Mouse (Mus musculus) limb, embryonic 15.5 days (tissue): Measurements from ENCODE around the gene Coq10b. TPM values are rescaled to one million over a fixed set of nuclear protein-coding genes. Genes with fewer than 3 reads are reported as not detected.
A peak's percentile ranks its signal among the peaks of the same experiment; 100 is the strongest.
"Not testable (repeated sequence)": the region's sequence is repeated elsewhere in the genome, so short reads cannot be mapped to it uniquely, and the experiment has no call there.

Source experiments
- ATAC-seq: fragments of 200-750 bp; cut with Nextera tagmentation; 2 replicates; pipeline ENCODE4 v1.8.0; 2017; ENCODE audit warnings: low read depth, moderate TSS enrichment; ENCODE audit not compliant: insufficient number of reproducible peaks, low FRiP score, low TSS enrichment
- H3K27ac ChIP-seq: fragments of 300-500 bp; sonication (generic); 2 replicates; pipeline ENCODE4 v1.5.1; 2015; ENCODE audit warnings: moderate library complexity, mild to moderate bottlenecking, inconsistent platforms
- H3K27me3 ChIP-seq: fragments of 300-500 bp; sonication (generic); 2 replicates; pipeline ENCODE4 v1.6.1; 2015; ENCODE audit warnings: inconsistent platforms
- H3K36me3 ChIP-seq: fragments of 300-500 bp; sonication (generic); 2 replicates; pipeline ENCODE4 v1.6.1; 2015; ENCODE audit warnings: inconsistent platforms
- H3K4me1 ChIP-seq: fragments of 300-500 bp; sonication (generic); 2 replicates; pipeline ENCODE4 v1.6.1; 2015; ENCODE audit warnings: inconsistent platforms
- H3K4me2 ChIP-seq: fragments of 300-500 bp; sonication (generic); 2 replicates; pipeline ENCODE4 v1.6.1; 2015; ENCODE audit warnings: mild to moderate bottlenecking, inconsistent platforms
- H3K4me3 ChIP-seq: fragments of 300-500 bp; sonication (generic); 2 replicates; pipeline ENCODE4 v1.5.1; 2015; ENCODE audit warnings: mild to moderate bottlenecking, inconsistent platforms
- H3K9ac ChIP-seq: fragments of 300-500 bp; sonication (generic); 2 replicates; pipeline ENCODE4 v1.6.1; 2015; ENCODE audit warnings: inconsistent platforms
- H3K9me3 ChIP-seq: fragments of 300-500 bp; sonication (generic); 2 replicates; pipeline ENCODE4 v1.6.1; 2016; ENCODE audit warnings: inconsistent platforms
- WGBS: fragments of 180-500 bp; shearing (Covaris S2); methylation state at CpG from one replicate; pipeline ENCODE4 v1.1.7; 2015; 5-methylcytosine and 5-hydroxymethylcytosine counted together
- polyA plus RNA-seq: library from polyadenylated mRNA; unstranded; fragments of >200 nt; fragmentation: Nextera tagmentation; extraction: Ambion mirVana; gene quantifications from 2 replicates; pipeline ENCODE4 v1.2.1, GENCODE M21; 2015

Coq10b gene
- polyA plus RNA-seq, 1 experiment from 2014 or later, result 19.9 TPM

DNA sequence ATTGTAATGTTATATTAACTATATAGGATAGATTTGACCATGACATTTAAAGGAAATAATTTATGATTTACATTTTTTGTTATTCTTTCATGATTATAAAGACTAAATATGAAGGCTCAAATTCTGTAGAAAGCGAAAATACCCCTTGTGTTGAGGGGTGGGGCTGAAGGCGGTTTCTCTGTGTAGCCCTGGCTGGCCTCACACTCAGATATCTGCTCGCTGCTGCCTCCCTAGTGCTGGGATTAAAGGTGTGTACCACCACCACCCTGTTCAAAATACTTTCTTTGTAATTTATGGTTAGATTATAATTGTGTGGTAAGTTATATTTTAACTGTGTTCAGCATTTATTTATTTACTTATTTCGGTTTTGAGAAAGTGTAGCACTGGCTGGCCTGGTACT, 9.2 kb downstream of the Coq10b start:
- peaks cover 31% of the 10 kb centered on the region for H3K36me3 ChIP-seq
- H3K27me3 ChIP-seq, result no peaks in the 10 kb centered on the region
- H3K27ac ChIP-seq, result no peak overlapping the region
- H3K4me1 ChIP-seq, result no peaks in the 10 kb centered on the region
- no peaks in the 10 kb centered on the region for H3K9me3 ChIP-seq
- no peak overlapping the region for H3K9ac ChIP-seq
- no peak overlapping the region for H3K4me2 ChIP-seq
- H3K4me3 ChIP-seq, result no peak overlapping the region
- no peak for ATAC-seq
- WGBS, result 89% methylated on average over 4 of the region's 4 CpGs

GRCm38 (mm10) chr1:55072328-55072727, 19.8 kb downstream of the Coq10b start:
- peaks cover 44% of the 10 kb centered on the region for H3K36me3 ChIP-seq
- not testable (repeated sequence) for H3K9me3 ChIP-seq, H3K4me3 ChIP-seq, H3K9ac ChIP-seq, H3K4me2 ChIP-seq, H3K27ac ChIP-seq, H3K27me3 ChIP-seq, ATAC-seq, H3K4me1 ChIP-seq

GRCm38 (mm10) chr1:55074757-55075156, 22.2 kb downstream of the Coq10b start:
- H3K36me3 ChIP-seq, result peaks cover 45% of the 10 kb centered on the region
- H3K4me3 ChIP-seq, result no peak overlapping the region

GRCm38 (mm10) chr1:55075652-55076394, 23.3 kb downstream of the Coq10b start:
- H3K27me3 ChIP-seq, result no peaks in the 10 kb centered on the region
- H3K9me3 ChIP-seq, result no peaks in the 10 kb centered on the region
- H3K4me1 ChIP-seq, result no peaks in the 10 kb centered on the region
- 68% methylated on average over 5 of the region's 5 CpGs for WGBS
- no peak overlapping the region for H3K4me3 ChIP-seq
- no peak overlapping the region for H3K4me2 ChIP-seq
- ATAC-seq, result no peak
- H3K36me3 ChIP-seq, result peaks cover 50% of the 10 kb centered on the region
- no peak overlapping the region for H3K9ac ChIP-seq
- H3K27ac ChIP-seq, result no peak overlapping the region

More at GRCm38 (mm10) chr1:55074757-55075156, 22.2 kb downstream of the Coq10b start:
- H3K27me3 ChIP-seq, result no peaks in the 10 kb centered on the region
- H3K4me1 ChIP-seq, result no peaks in the 10 kb centered on the region
- no peaks in the 10 kb centered on the region for H3K9me3 ChIP-seq
- H3K9ac ChIP-seq, result no peak overlapping the region
- H3K4me2 ChIP-seq, result no peak overlapping the region
- ATAC-seq, result no peak
- whole genome bisulfite sequencing, result 49% methylated on average over 2 of the region's 2 CpGs
- H3K27ac ChIP-seq, result no peak overlapping the region

GRCm38 (mm10) chr1:55076395-55076743, 23.8 kb downstream of the Coq10b start:
- H3K4me2 ChIP-seq, result no peak overlapping the region
- no peak overlapping the region for H3K27ac ChIP-seq
- H3K9me3 ChIP-seq, result no peaks in the 10 kb centered on the region
- no peaks in the 10 kb centered on the region for H3K27me3 ChIP-seq
- no peak for ATAC-seq
- H3K4me1 ChIP-seq, result no peaks in the 10 kb centered on the region
- H3K36me3 ChIP-seq, result peaks cover 52% of the 10 kb centered on the region
- H3K9ac ChIP-seq, result no peak overlapping the region
- no peak overlapping the region for H3K4me3 ChIP-seq

- Histone ChIP-seq H3K4me3 (no peak overlapping the region), H3K4me1 (no peaks in the 10 kb centered on the region), H3K27ac (no peak overlapping the region), H3K9me3 (no peaks in the 10 kb centered on the region), H3K4me2 (no peak overlapping the region), H3K9ac (no peak overlapping the region), H3K27me3 (no peaks in the 10 kb centered on the region), H3K36me3 (peaks cover 52% of the 10 kb centered on the region)
- WGBS, result 86% methylated on average over 2 of the region's 2 CpGs
- no peak for ATAC-seq
Measured at GRCm38 (mm10) chr1:55076849-55077516, 24.4 kb downstream of the Coq10b start.

GRCm38 (mm10) chr1:55079677-55080076, 27.1 kb downstream of the Coq10b start:
- Histone ChIP-seq H3K4me2 (no peak overlapping the region), H3K36me3 (peaks cover 73% of the 10 kb centered on the region), H3K9me3 (no peaks in the 10 kb centered on the region), H3K27ac (no peak overlapping the region), H3K27me3 (no peaks in the 10 kb centered on the region), H3K9ac (no peak overlapping the region), H3K4me1 (no peaks in the 10 kb centered on the region), H3K4me3 (no peak overlapping the region)
- WGBS, result 90% methylated on average over 4 of the region's 4 CpGs
- no peak for ATAC-seq

DNA sequence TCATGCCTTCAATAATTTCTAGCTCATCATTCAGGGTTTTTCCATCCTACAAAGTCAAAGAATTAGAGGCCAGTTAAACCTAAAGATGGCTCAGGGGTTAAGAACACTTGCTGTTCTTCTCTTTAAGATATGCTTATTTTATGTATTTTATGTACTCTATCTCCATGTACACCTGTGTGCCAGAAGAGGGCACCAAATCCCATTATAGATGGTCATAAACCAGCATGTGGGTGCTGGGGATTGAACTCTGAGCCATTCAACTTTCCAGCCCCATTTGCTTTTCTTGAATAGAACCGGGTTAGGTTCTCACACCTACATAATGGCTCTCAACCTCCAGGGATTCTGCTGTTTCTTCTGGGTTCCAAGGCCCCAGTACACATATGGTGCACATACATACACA, 29.5 kb downstream of the Coq10b start:
- Histone ChIP-seq H3K27ac (no peak overlapping the region), H3K9me3 (no peaks in the 10 kb centered on the region), H3K4me2 (no peak overlapping the region), H3K4me1 (peaks cover 11% of the 10 kb centered on the region; the same call in 1 of the 2 replicates), H3K4me3 (no peak overlapping the region), H3K27me3 (no peaks in the 10 kb centered on the region), H3K9ac (no peak overlapping the region), H3K36me3 (peaks cover 73% of the 10 kb centered on the region)
- no peak for ATAC-seq
- WGBS, result 78% methylated on average over 1 of the region's 1 CpGs

GRCm38 (mm10) chr1:55085781-55086366, 33.3 kb downstream of the Coq10b start:
- Histone ChIP-seq H3K4me1 (peaks cover 22% of the 10 kb centered on the region), H3K4me3 (peak overlapping the region; percentile 99; the same call in 1 of the 2 replicates), H3K27me3 (no peaks in the 10 kb centered on the region), H3K9ac (no peak overlapping the region), H3K36me3 (peaks cover 44% of the 10 kb centered on the region), H3K9me3 (no peaks in the 10 kb centered on the region), H3K4me2 (peak overlapping the region; percentile 57), H3K27ac (no peak overlapping the region)
- no peak for ATAC-seq
- 47% methylated on average over 7 of the region's 7 CpGs for WGBS

GRCm38 (mm10) chr1:55086868-55087400, 34.4 kb downstream of the Coq10b start:
- ATAC-seq, result no peak
- peaks cover 41% of the 10 kb centered on the region for H3K36me3 ChIP-seq
- peak overlapping the region; percentile 99 for H3K4me3 ChIP-seq
- WGBS, result 1% methylated on average over 13 of the region's 13 CpGs
- peak overlapping the region; percentile 57 for H3K4me2 ChIP-seq
- H3K9me3 ChIP-seq, result no peaks in the 10 kb centered on the region
- peak overlapping the region; percentile 97 for H3K9ac ChIP-seq
- H3K4me1 ChIP-seq, result peaks cover 22% of the 10 kb centered on the region
- no peaks in the 10 kb centered on the region for H3K27me3 ChIP-seq
- peak overlapping the region; percentile 96 for H3K27ac ChIP-seq

DNA sequence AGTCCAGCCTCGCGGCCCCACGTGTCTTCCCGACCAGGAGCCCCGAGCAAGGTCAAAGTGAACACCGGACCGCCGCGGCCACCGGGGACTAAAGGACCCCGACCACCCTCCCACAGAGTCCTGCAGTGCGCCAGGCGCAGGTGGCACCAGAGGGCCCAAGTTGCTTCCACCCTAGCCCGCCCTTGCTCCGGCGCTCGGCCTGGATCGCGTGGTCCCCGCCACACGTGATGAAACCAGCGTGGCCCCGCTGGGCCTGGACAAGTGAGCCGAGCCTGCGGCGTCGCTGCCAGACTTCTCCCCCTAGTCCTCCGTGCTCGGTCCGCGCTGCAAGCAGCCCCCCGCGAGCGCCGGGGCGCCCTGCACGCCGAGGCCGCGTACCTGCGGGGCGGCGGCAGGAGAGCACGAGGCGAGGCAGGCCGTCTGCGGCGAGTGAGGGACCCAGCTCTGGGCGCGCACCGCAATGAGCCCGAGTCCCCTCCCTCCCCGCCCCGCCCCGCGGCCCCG, 34.9 kb downstream of the Coq10b start:
- Histone ChIP-seq H3K27me3 (no peaks in the 10 kb centered on the region), H3K4me2 (peak overlapping the region; percentile 57), H3K4me1 (peaks cover 22% of the 10 kb centered on the region), H3K9me3 (no peaks in the 10 kb centered on the region), H3K27ac (peak overlapping the region; percentile 96), H3K9ac (peak overlapping the region; percentile 97), H3K4me3 (peak overlapping the region; percentile 99), H3K36me3 (peaks cover 37% of the 10 kb centered on the region)
- WGBS, result under 1% methylated on average over 55 of the region's 57 CpGs
- peak; percentile 9; the same call in 1 of the 2 replicates for ATAC-seq
